Mouse (Mus musculus) myocyte (in vitro differentiated cells): ENCODE measurements around the gene Atxn7l3.

ENCODE experiments used
- E2F4 ChIP-seq: IDR thresholded peaks from one replicate; pipeline ENCODE4 v1.6.1; 2011; ENCODE audit warnings: mild to moderate bottlenecking, control low read depth, moderate library complexity; ENCODE audit not compliant: insufficient read depth
- MAX ChIP-seq: IDR thresholded peaks from one replicate; pipeline ENCODE4 v1.6.1; 2011; ENCODE audit warnings: low read depth, mild to moderate bottlenecking, control low read depth
- MYOG ChIP-seq, 3 experiments: IDR thresholded peaks; one replicate each; pipeline ENCODE4 v1.6.1; 2011; ENCODE audit warnings: control low read depth in 2 of 3, low read depth in 2 of 3, mild to moderate bottlenecking in 2 of 3; ENCODE audit not compliant: insufficient read length in 2 of 3, control insufficient read depth in 1 of 3, insufficient read depth in 1 of 3
- POLR2A ChIP-seq: IDR thresholded peaks from one replicate; pipeline ENCODE4 v1.6.1; 2011; ENCODE audit warnings: low read depth, mild to moderate bottlenecking, control low read depth, moderate library complexity; ENCODE audit not compliant: insufficient read length
- POLR2AphosphoS2 ChIP-seq: IDR thresholded peaks from one replicate; pipeline ENCODE4 v1.6.1; 2011; ENCODE audit warnings: low read depth, control low read depth; ENCODE audit not compliant: insufficient read length
- TCF12 ChIP-seq: IDR thresholded peaks from one replicate; pipeline ENCODE4 v1.6.1; 2011; ENCODE audit warnings: mild to moderate bottlenecking, control low read depth; ENCODE audit not compliant: poor library complexity, insufficient read depth, severe bottlenecking
- USF1 ChIP-seq: IDR thresholded peaks from one replicate; pipeline ENCODE4 v1.6.1; 2011; ENCODE audit warnings: low read depth, mild to moderate bottlenecking, control low read depth, moderate library complexity

GRCm38 (mm10) chr11:102290141-102290540 lies 6.3 kb downstream of the Atxn7l3 start:
- TF ChIP-seq POLR2AphosphoS2, result peak; percentile 31
- TF ChIP-seq POLR2A, result no peak
- no peak for TF ChIP-seq USF1
- TF ChIP-seq MAX, result no peak
- no peak for TF ChIP-seq E2F4
- TF ChIP-seq TCF12, result no peak
- TF ChIP-seq MYOG (IDR thresholded peaks at IDR 0.05; ENCODE audit: control insufficient read depth in 1 of 3, insufficient read depth in 1 of 3, insufficient read length in 2 of 3, low read depth in 2 of 3), result no peak
